Mouse (Mus musculus): ENCODE data around the gene Olfr340. TPM values are rescaled to one million over a fixed set of nuclear protein-coding genes. Genes with fewer than 3 reads are reported as not detected.
"Not testable (repeated sequence)": the region's sequence is repeated elsewhere in the genome, so short reads cannot be mapped to it uniquely, and the experiment has no call there.

The Olfr340 gene
- not detected for polyA plus RNA-seq (2017; shearing (Covaris generic))

DNA sequence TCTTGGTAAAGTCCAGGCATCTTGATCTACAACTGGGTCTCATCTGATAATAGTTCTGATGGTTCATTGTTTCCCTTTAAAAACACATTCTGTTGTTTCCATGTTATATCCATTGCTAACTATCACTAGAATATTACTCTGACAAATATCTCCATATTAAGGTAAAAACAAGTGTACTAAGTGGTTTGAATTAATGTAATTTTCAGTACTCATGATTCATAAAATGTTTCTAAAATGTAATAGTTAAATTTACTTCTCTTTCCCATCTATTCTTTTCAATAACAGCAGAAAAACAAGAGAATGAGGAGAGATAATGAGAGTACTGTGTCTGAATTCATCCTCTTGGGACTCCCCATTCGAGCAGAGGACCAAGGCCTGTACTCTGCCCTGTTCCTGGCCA is at the start of gene Olfr340:
Gene Olfr340, plus strand, starts transcription at position 301 of the 400 bp plus-strand sequence.
- ATAC-seq: no peak

DNA sequence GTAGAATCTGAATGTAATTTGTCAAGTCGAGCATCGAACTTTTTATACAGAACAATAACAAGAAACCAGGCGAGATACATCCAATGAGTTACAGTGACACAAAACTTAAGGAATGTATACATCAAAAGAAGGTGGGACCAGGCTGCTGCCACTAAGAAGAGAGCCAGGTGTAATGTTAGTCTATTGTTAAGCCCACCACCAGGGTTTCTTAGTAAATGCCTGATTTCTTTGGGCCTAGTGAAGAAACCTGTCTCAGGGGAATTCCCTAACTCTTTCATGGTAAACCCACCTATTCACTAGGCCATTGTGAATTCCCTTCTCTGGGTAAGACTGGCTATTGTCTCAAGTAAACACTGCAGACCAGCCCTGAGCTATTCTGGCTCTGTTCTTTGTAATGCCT is 37.2 kb upstream of the Olfr340 start:
- not testable (repeated sequence) for ATAC-seq

DNA sequence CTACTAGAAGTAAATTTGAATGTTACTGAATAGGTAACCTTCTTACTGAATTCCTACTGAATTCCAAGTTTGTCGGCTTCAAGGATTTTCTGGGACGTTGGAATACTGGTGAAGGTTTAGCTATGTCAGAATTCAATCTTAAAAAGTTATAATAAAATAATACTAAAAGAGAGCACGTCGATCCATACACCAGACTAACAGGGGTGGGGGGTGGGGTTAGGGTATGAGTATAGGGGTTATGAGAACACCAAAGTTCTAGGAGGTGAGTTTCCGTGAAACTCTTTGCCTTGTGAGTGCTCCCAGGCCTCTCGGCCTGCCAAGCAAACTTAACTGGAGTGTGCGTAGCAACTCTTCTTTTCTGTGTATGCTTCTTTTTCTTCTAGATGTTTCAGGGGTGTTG is 36.8 kb upstream of the Olfr340 start:
- not testable (repeated sequence) for ATAC-seq

DNA sequence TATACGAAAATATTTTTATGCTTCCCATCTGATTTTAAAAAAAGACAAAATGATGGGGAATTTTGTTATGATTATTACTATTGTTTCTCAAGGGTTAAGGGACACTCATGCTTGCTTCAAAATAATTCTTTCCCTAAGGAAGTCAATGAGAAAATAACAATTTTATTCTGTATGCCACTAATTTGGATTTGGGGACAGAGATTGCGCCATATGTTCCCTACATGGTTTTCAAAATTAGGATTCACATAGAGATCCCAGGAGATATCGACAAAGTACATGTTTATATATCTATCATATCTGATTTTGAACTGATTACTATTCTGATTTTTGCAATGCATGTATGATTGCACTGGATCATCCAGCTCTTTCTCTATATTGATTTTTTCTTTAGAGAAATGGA is 33.7 kb upstream of the Olfr340 start, which contains the start of gene Olfr339:
Gene Olfr339, plus strand, starts transcription at position 301 of the 400 bp plus-strand sequence.
- ATAC-seq: no peak

DNA sequence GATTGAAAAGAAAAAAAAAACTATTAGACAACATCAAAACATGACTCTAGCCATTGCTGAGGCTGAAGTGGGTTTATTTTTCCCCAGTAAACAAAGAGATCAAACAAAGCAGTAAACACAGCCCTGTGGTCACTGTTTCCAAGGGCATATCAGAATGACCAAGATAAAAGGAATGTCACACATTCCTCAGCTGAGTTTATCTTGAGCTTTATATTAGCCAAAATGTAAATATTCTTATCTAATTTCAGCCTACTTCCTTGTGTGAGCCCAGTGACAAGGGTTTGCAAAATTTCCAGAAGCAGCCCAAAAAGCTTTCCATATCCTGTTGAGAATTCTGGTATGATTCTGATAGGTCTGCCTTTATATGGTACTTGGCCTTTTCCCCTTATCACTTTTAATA is 21.2 kb downstream of the Olfr340 start:
- no peak for ATAC-seq

DNA sequence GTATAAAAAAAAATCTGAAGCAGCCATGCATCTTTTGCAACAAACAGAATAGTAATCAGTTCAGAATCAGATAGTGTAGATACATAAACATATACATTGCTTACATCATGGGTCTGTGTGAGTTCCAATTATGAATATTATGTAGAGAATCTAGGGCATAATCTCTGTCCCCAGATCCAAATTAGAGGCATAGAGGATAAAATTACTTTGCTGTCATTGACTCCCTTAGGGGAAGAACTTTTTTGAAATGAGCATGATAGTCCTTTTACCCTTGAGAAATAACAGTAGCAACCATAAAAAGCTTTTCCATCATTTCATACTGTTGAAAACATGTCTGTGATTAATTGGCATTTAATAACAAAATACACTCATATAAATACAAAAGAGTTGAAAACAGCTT is 30.0 kb downstream of the Olfr340 start, which contains the start of gene Olfr341:
Gene Olfr341, minus strand, starts transcription at position 101 of the 400 bp plus-strand sequence.
- no peak for ATAC-seq

Other genes with a start within 250 kb of the Olfr340 start
- gene Ptgs1, start 222.2 kb upstream of the Olfr340 start, polyA plus RNA-seq (2017; shearing (Covaris generic)): 1 to 10 TPM in 1 of 3 experiments, under 1 TPM in 2; 0.44 to 2.9 (median 0.69) TPM
- under 1 TPM in 2 of 3 experiments, not detected in 1; 0.12 to 0.13 TPM for gene Olfr338, start 79.1 kb upstream of the Olfr340 start, polyA plus RNA-seq (2017; shearing (Covaris generic))
- not detected for gene Olfr339, start 33.6 kb upstream of the Olfr340 start, polyA plus RNA-seq (2017; shearing (Covaris generic))
- gene Olfr341, start 29.9 kb downstream of the Olfr340 start, polyA plus RNA-seq (2017; shearing (Covaris generic)): under 1 TPM in 1 of 3 experiments, not detected in 2; 0.30 TPM
- not detected for gene Olfr342, start 72.4 kb downstream of the Olfr340 start, polyA plus RNA-seq (2017; shearing (Covaris generic))
- under 1 TPM in 1 of 3 experiments, not detected in 2; 0.05 TPM for gene Olfr344, start 114.1 kb downstream of the Olfr340 start, polyA plus RNA-seq (2017; shearing (Covaris generic))
- not detected for gene Olfr345, start 187.5 kb downstream of the Olfr340 start, polyA plus RNA-seq (2017; shearing (Covaris generic))
- gene Olfr346, start 233.2 kb downstream of the Olfr340 start, polyA plus RNA-seq (2017; shearing (Covaris generic)): under 1 TPM in 1 of 3 experiments, not detected in 2; 0.16 TPM

All from inflammation-experienced regulatory T-cells, adult 6 months (primary cell).